Mouse (Mus musculus) thymus, postnatal 36 days (tissue): ENCODE data around the gene Ptprb.

ENCODE experiments used
- DNase-seq, 2 experiments: peaks; one replicate each; pipeline ENCODE4 v3.0.0; 2022; ENCODE audit warnings: mixed read lengths in 2 of 2

Ptprb gene

DNA sequence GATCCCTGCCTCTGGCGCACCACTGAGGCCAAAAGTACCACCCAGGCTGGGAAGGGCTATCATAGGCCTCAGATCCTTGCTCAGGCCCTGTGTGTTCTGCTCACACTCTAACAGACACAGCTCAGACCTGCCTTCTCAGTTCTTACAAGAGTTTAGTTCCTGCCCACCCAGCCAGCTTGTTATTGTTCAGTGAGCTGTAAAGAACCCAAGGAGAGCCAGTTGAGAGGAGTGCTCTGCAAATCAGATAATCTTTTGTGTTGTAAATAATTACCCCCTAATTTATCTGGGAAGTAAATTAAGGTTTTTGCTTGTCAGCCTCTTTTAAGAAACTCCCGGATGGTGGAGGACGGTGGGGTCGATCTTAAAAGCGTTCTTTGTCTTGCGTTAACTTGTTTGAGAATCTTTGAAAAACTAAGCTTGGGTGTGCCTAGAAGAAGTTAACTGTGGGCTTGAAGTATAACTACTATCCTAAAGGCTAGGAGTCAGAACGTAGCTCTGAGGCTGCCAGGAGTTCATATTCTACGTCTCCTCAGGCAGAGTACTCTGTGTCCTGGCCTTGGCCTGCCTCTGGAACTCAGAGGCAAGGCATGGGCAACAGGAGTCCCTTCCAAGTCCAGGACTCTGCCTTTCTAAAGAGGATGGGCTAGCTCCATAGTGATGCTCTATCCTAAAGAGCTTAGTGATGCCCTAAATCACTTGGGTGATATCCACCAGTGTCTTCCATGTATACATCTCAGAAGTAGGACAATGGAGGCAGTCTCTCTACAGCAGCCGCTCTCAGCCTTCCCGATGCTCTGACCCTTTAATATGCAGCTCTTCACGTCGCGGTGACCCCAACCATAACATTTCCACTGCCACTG is 107.7 kb downstream of the Ptprb start:
- no peak for DNase-seq

DNA sequence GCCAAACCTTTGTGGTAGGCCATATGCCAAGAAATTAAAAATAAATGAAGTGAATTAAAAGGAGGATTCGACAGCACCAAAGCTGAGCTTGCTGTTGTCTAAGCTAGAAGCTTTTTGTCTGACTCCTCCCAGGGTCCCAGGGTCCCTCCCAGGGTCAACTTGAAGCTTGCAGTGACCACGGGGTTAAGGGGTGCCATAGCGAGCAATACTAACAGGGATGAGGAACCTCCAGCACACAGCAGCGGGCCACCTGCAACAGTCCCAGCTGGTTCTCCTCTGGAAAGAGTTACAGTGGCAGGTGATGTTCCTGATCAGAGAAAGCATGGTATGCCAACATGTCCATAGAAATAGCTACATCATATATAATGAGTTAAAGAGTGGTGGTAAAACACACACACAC is 109.1 kb downstream of the Ptprb start:
- no peak for DNase-seq

DNA sequence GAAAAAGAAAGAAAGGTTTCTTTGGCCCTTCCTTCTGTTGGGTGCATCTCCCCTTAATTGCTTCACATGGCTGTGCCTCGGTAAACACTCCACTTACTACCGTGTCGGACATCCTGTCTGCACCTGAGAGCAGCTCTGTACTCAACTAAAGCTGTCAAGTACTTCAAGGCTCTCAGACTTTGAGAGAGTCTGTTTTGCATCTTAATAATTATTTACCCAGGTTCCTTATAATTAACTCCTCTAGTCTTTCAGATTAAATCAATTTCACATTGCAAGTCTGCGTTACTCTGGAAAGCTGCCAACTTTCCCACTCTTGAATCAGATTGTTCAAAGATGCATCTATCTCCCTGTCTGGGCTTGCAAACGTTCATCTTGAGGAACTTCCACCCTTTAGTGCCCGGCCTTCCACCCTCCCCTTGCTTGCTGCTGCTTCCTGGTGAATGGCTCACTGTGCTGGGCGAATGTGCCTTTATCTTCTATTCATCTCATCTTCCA is 111.1 kb downstream of the Ptprb start:
- DNase-seq, result no peak

DNA sequence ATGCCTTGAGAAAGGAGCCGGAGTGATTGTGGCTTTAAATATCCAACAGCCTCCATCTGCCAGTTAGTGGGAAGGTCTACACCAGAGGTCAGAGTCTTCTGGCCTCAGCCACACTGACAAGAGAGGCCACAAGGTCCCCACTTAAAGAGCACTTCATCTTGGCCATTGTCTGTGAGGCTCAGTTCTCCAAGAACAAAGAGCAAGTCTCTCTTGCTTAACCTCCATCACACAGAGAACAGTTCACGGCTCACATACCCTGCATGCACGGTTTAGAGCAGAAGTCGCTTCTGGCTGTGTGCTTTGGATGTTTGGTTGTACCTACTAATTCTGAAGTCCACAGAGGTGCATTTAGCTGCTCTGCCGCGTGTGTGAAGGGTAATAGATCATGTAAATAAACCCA is 113.5 kb downstream of the Ptprb start:
- no peak for DNase-seq

DNA sequence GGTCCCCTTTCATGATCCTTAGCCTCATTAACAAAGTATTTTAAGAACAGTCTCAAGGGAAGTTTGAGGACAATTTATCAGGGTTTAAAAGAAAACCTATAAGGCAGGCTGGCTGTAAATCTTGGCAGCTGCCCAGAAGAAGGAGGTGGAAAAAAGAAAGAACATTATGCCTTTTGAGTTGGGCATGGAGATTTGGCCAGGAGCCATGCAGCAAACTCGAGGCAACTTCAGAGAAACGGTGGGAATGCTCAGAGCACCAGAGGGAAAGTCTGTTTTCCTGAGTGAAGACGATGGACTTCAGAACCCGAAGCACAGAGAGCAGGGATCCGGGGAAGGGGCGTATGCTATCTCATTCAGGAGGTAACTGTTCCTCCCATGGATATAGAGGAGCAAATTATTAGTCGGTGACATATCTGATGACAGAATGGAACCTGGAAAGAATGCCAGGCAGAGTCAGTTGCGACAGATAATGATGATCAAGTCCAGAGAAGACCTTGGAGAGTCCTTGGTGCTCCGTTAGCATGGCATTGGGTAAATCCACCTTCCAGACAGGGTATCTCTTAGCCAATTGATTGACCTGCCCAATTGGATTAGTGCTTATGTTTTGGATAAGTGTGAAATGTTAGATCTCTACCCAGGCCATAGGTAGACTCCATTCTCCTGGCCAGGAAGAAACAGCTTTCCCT is 118.6 kb downstream of the Ptprb start:
- no peak for DNase-seq

DNA sequence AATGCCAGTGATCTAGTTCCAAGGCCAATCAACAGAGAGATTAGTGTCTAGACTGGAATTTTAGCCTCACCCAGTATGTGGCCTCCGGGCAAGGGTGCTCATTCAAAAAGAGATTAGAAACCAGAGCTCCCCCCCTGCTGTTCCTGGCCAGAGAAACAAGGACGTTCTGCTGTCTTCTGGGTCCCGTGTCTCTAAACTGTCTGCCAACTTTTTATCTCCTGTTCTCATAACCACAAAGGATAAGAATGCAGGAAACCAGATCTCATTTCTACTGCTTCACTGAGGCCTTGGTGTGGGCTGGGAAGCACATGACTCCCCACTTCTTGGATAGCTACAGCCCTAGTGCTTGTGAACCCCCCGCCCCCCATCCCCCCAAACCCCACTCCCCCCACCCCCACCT is 119.3 kb downstream of the Ptprb start:
- no peak for DNase-seq

DNA sequence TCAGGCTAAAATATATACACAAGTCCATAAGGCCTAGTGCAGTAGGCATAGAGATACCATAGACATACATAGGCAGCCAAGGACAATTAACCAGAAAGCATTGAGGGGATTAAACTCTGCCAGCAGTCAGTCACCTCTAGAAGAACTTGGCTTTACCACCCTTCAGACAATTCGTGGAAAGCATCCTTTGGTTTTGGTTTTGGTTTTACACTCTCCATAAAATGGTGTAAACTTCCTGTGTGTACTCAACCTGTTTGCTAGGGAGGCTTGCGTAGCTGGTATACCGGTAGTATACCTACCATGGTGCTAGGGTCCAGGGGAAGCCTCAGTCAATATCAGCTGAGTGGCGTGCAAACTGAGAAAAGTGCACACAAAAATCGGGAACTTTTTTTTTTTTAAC is 121.0 kb downstream of the Ptprb start:
- no peak for DNase-seq

DNA sequence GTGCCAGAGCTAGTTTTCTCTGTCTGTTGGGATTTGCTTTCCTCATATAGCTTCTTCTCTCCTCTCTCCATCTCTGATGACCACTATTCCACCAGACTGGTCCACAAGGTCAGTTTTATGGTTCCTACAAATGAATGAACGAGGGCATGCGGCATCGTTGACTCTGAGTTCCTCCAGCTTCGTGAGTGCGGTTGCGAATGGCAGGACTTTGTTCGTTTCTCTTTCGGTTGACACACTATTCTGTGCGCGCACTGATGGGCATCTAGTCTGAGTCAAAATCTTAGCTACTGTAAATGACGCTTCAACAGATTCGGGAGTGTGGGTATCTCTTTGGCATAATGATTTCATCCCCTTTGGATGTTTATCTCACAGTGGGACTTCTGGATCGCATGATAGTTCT is 121.6 kb downstream of the Ptprb start:
- DNase-seq, result no peak

DNA sequence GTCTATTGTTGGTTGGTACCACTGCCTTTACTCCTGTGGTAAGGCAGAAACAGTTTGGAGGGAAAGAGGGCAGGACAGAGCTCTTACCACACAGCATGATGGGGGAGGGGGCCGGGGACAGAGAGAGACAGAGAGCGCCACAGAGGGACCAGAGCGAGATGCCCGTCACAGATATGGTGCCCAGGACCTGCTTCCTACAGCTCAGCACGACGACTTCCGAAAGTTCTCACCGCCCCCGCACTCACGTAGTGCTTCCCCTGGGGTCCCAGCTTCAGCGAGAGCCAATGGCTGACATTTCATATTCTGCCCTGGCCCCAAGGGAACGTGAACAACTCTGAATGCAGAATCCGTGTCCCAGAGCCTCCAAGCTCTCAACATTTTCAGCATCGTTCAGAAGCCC is 122.2 kb downstream of the Ptprb start:
- DNase-seq, result peak; percentile 23 to 33

DNA sequence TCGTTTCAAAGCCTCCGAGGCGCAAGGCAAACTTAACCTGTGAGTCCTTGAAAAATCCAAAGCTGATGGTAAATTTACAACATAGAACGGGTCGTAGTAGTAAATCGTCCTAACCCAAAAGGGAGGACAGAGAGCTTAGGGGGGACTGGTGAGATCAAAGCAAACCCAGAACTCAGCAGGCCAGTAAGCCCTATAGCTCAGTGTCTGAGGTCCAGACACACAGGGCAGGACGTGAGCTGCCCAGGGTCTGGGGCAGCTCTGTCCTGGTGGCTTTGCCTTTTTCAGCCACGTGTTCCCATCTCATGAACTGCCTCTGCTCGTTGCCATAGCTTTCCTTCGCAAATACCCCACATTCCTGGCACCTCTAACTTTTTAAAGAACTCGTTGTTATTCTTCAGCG is 122.7 kb downstream of the Ptprb start:
- no peak for DNase-seq

DNA sequence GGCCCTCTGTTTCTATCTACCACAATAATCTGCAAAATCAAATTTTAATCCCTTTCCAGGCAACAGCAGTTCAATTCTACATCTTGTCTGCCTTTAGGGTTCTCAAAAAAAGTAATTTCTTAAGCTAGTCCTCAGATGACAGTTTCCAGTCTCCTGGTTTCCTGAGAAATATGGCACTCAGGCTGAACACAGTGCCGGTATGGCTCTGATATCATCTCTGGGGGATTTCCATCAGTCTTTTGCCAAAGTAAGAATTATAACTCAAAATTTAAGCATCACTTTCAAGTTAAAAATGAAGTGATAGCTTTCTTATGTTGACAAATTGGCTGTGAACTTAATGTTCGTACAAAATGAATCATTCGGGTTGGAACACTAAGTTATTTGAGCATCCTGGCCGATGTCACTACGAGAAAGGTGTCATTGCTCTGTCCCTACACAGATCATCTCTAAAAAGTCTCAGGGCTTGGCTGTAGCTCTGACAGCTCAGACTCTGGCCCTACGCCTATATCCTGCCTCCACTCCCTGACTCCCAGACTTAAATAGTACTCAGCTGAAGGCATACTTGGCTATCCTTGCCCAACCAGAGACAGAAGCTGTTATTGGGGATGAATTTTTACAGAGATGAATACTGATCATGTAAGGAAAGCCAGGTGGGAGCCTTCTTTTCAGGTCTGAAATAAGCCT is 127.6 kb downstream of the Ptprb start:
- DNase-seq, result no peak

DNA sequence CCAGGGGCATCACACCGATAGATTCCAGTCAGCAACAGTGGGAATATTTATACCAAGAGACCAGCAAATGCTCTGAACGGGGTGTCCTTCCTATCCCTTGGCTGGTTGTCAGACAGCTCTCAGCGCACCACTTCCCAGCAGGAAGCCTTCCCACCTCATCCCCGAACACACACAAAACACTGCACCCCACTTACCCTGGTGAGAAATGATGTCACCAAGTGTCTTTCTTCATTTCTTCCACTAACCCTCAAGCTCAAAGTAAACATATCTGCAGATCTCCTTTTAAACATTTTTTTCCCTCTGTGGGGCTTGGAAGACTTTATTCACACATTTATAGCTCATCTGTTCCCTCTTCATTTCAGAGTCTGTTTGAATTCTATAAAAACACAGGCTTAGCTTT is 128.4 kb downstream of the Ptprb start:
- no peak for DNase-seq

DNA sequence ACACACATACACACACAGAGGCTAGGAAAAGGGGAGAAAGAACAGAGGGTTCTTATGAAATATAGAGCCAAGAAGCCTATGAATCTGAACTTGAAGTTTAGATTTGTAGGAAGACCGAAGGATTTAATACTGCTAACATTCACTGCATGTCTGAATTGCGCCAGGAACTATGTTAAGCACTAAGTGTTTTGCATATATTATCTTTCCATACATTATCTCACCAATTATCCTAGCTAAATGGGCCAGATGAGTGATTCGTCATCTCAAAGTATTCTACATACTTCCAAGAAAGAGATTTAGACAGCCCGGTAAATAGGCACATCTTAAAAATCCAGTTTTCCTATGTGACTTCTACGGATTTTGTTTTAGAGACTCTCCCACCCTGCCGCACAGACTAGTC is 129.7 kb downstream of the Ptprb start:
- no peak for DNase-seq

DNA sequence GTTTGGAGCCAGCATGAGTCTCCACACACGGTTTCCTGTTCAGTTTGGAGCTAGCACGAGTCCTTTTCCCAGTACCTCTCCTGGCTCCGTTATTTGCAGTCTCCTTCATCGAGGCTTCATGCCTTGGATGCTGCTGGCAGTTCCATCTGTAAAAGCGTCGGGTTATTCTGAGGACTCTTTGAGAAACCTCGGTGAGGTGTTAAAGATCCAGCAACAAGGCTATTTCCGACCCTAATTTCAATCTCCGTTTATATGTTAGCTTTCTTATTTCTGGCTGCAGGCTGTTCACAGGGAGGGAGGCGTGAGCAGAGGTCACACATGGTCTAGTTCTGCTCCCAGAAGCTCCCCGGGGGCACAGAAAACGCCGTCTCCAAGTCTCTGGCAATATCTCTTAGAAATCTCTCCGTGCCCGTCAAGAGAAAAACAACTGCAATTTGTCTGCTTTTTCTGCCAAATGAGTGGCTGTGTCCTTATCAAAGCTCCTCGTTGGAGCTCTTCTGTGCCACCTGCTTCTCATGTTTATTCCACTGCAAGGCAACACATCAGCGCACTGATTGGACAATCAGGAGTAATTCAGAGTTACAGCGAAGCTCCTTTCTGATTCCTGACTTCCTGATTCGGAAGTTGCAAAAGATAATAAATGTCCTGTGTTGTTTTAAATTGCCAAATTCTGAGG is 132.5 kb downstream of the Ptprb start:
- DNase-seq, result no peak

DNA sequence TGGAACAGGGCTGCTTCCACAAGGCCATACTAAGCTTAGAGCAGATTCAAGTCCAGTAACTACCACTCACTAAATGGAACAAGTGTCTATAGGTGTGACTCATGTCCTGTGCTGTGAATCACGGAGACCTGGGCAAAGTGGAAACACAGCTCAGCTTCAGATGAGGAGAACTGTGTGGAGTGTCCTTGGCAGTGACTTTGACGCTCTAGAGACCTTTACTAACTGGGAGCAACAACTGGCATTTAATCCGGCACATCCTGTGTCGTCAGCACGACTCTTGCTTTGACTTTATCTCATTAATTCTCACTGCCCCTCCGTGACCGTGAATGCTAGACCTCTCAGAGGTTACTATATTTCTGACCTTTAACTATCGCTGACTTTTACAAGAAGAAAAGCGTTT is 135.5 kb downstream of the Ptprb start:
- DNase-seq, result no peak

DNA sequence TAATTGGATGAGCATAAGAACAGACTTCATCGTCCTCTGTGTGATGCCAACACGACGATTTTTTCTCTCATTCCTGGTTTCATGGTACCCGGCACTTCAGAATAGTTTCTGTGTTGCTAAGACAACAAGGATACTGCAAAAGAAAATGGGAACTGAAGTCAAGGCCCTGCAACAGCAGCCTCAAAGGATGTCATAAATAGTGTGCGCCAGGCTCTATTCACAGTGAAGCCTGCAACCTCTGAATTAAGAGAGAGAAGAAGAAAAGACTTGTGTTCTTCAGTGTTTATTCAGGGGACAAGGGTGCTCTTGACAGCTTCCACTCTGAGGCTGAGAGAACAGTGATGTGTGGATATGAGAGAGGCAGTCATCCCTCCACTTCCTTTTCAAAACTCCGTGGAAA is 140.8 kb downstream of the Ptprb start:
- no peak for DNase-seq

DNA sequence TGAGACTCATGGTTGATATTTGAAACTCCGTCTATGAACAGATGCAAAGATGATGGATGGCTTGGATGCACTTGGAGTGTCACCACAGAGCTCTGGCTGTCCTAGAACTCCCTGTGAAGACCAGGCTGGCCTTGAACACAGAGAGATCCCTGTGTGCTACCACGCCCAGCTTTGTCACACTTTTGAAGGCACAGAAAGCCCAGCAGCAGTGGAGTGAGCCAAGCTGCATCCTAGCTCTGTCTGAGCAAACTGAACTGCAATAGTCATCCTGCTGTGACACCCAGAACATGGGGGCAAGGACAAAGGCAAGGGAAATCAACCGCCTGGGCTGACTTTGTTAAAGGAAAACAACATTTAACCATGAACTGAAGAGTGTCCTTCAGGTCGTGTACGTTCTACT is 141.4 kb downstream of the Ptprb start:
- DNase-seq, result no peak

DNA sequence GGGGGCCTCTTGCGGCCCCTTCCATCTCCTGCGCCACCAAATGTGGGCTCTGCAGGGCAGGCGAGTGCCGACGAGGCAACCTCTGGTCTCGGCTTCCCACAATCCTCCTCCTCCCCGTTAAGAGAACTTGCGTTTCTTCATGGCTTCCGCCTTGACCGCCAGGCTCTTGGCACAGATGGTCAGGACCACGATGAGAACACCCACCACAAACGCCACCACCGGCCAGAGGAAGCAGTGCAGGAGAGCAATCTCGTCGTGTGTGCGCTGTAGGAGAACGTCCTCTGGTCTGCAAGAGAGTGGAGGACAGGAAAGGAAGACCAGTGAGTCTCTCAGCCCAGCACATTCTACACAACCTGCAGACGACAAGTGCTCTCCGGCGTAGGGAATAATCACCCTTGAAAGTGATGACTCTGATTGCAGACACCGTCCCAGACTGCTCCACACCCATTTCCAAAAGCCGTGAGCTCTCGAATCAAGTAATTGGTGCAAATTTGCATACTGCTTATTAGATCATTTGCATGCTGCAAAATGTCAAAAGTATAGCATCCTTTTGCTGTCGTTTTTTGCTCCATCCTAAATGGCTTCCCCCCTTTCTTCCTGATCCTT is 142.9 kb downstream of the Ptprb start:
- no peak for DNase-seq

DNA sequence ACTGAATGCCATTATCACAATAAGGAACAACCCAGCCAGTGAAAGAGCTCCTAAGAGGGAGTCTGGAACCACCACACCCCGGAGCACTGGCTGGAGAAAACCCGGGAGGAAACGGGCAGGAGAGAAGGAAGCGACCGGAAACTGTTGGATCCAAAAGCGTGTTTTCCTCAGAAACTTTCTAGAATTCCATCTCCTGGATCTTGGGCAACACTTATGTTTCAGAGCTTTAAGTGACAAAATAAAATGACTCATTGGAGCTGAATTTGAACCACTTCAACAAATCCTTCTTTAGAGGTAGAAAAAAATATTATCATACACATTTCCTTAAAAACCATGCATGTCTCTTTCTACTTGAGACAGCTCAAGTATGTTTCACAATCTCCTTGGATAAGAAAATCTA is 145.7 kb downstream of the Ptprb start:
- DNase-seq, result no peak

DNA sequence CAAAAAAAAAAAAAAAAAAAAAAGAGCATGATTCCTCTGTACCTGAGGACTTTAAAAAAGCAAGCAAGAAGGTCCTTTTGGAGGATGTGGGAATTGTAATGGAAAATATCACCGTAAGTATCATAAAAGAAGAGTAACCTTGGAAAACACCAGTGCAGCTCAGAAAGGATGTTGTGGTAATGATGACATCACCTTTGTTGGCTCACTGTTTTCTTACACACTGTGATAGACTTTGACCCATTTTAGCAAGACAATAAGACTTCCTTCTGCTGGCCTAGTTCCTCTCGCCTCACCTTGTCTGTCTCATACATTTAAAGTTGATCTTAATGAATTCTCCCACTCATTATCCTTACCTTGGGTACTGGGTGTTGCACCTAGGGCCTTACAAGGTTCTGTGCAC is 147.2 kb downstream of the Ptprb start:
- no peak for DNase-seq

DNA sequence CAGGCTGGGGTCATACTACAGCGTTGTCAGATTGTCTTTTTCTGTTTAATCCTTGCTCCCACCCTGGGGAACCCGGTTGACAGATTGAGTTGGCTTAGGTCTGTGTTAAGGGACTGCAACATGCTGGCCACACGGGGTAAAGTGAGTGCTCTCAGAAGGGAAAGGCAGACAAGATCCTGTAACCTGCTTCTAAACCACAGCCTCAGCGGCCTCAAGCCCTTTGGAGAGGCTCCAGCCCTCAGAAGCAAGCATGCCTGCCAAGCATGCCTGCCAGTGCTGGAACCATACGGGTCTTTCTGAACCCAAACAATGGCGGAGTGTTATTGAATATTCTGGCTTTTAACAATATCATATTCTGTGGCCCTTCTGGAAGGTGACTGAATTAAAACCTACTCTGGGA is 149.6 kb downstream of the Ptprb start:
- DNase-seq, result no peak

DNA sequence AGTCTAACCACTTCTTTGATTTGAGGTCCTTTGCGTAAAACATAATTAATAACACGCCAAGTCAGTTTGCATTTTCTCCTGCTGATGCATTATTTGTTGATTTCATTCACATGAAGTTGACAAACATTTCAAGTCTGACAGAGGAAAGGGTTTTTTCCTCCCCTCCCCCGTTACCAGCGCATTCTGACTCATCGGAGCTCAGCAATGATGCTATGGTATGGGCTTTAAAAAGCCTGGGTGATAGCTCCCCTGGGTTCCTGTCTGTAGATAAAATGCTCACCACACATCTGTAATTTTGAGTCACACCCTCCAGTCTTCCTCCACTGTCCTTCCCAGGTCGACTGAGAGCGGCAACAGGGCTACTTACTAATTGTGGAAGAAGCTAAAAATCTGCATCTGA is 150.9 kb downstream of the Ptprb start:
- DNase-seq, result no peak
